Mouse (Mus musculus): ENCODE results near the gene Zfp141. TPM values are rescaled to one million over a fixed set of nuclear protein-coding genes. Genes with fewer than 3 reads are reported as not detected.
"Not testable (repeated sequence)": the region's sequence is repeated elsewhere in the genome, so short reads cannot be mapped to it uniquely, and the experiment has no call there.

The Zfp141 gene
- 9.7 and 11.2 TPM in 2 replicates for polyA plus RNA-seq (2015; fragmentation: Nextera tagmentation; extraction: Ambion mirVana)

DNA sequence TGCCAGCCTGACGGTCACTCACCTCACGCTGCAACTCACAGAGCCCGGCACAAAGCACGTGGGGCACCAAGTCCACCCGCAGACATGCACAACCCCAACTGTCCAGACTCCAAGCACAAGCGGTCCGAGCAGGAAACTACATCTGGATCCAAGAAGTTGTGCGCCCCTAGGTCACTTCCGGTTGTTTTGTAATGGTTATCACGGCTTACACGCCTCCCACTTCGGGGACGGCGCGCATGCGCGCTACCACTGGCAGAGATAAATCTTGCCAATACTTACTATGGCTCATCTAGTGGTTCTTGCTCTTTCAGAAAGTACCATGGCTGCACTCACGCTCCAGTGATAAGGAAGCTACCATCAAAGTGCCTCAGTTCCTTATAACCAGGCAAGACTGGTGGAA is at the start of gene Zfp141:
Gene Zfp141, minus strand, starts transcription at position 153 of the 400 bp plus-strand sequence.
- H3K4me1 ChIP-seq (ENCODE audit: insufficient read depth, low read length); H3K9me3 ChIP-seq (ENCODE audit: low read length); H3K27me3 ChIP-seq (ENCODE audit: insufficient read depth, low read length); H3K36me3 ChIP-seq (ENCODE audit: insufficient read depth, low read length): not testable (repeated sequence)
- Histone ChIP-seq H3K27ac (ENCODE audit: low read length) (peak within 1 kb of the TSS; percentile 37), H3K9ac (replicated peaks; ENCODE audit: low read length) (peak within 1 kb of the TSS; percentile 75), H3K4me2 (replicated peaks; ENCODE audit: low read depth, low read length) (peak within 1 kb of the TSS; percentile 60), H3K4me3 (ENCODE audit: low read length) (peak within 1 kb of the TSS; percentile 69)
- WGBS: 2% methylated on average over 18 of the region's 18 CpGs
- peak; percentile 99 for ATAC-seq (ENCODE audit: low FRiP score, low TSS enrichment)

DNA sequence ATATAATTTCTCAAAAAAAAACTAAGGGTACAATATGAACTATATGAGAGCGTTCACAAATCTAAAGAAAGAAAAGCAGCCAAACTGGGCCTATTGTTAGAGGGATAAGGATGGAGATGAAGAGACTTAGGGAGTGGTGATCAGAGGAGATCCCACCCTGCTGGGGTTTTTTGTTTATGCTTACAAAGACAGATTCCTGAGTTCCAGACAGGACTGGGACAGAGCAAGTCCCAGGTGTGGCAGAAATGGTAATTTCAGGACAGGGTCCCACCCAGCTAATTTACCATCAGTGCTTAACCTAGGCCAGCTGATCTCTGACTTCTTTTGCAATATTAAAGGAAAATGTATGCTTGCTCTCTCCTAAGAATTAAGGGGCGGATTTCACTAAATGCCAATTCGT is 46.2 kb upstream of the Zfp141 start:
- Histone ChIP-seq H3K36me3 (ENCODE audit: insufficient read depth, low read length) (no peaks in the 10 kb centered on the region), H3K9me3 (ENCODE audit: low read length) (peaks cover 8% of the 10 kb centered on the region), H3K27me3 (ENCODE audit: insufficient read depth, low read length) (no peaks in the 10 kb centered on the region), H3K9ac (replicated peaks; ENCODE audit: low read length) (no peak overlapping the region), H3K4me1 (ENCODE audit: insufficient read depth, low read length) (no peaks in the 10 kb centered on the region), H3K4me2 (replicated peaks; ENCODE audit: low read depth, low read length) (no peak overlapping the region), H3K4me3 (ENCODE audit: low read length) (no peak overlapping the region), H3K27ac (ENCODE audit: low read length) (no peak overlapping the region)
- WGBS: 81% methylated on average over 3 of the region's 3 CpGs
- no peak for ATAC-seq (ENCODE audit: low FRiP score, low TSS enrichment)

DNA sequence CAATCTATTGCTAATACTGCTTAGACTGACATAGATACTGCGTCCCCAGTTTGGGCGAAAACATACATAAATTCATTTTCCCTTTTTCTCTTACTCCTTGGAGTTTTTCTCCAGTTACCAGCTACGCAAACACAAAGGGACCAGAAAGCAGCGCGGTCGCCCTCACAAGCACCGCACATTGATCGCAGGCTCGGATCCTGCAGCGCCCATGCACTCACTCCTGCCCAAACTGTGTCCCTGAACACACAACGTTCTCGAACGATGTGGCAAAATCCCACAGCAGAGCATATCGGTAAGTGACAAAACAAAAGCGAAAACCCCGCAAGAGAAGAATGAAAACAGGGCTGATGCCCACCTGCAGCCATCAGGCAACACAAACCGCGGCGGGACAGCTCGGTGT is 354 bp downstream of the Zfp141 start:
- Histone ChIP-seq H3K9ac (replicated peaks; ENCODE audit: low read length) (peak overlapping the region; percentile 75), H3K9me3 (ENCODE audit: low read length) (no peaks in the 10 kb centered on the region; the same call in 1 of the 2 replicates), H3K4me2 (replicated peaks; ENCODE audit: low read depth, low read length) (peak overlapping the region; percentile 60), H3K27me3 (ENCODE audit: insufficient read depth, low read length) (no peaks in the 10 kb centered on the region), H3K4me3 (ENCODE audit: low read length) (peak overlapping the region; percentile 69), H3K36me3 (ENCODE audit: insufficient read depth, low read length) (peaks cover 9% of the 10 kb centered on the region), H3K27ac (ENCODE audit: low read length) (peak overlapping the region; percentile 37), H3K4me1 (ENCODE audit: insufficient read depth, low read length) (0 out of 2 replicates have a peak, but pooled peaks cover 2% of the 10 kb centered on the region)
- ATAC-seq (ENCODE audit: low FRiP score, low TSS enrichment): peak; percentile 64; the same call in 1 of the 2 replicates
- WGBS: 0% methylated on average over 20 of the region's 20 CpGs

DNA sequence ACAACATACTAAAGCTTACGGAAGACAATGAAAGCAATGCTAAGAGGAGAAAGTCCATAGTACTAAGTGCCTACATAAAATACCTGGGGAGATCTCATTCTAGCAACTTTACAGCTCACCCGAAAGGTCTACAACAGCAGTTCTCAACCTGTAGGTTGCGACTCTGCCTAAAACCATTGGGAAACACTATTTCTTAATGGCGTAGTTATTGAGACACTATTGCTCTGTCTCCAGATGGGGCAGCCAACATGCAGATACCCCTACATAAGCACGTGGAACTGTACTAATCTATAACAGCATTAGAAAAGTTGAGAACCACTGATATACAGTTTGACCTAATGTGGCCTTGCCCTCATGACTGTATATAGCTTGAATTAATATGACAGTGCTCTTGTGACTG is 7.3 kb downstream of the Zfp141 start:
- no peak overlapping the region for H3K27ac ChIP-seq (ENCODE audit: low read length)
- no peak overlapping the region for H3K4me2 ChIP-seq (replicated peaks; ENCODE audit: low read depth, low read length)
- no peak overlapping the region for H3K4me3 ChIP-seq (ENCODE audit: low read length)
- H3K27me3 ChIP-seq (ENCODE audit: insufficient read depth, low read length): no peaks in the 10 kb centered on the region
- peaks cover 4% of the 10 kb centered on the region; the same call in 1 of the 2 replicates for H3K9me3 ChIP-seq (ENCODE audit: low read length)
- WGBS: 96% methylated on average over 5 of the region's 5 CpGs
- H3K9ac ChIP-seq (replicated peaks; ENCODE audit: low read length): no peak overlapping the region
- ATAC-seq (ENCODE audit: low FRiP score, low TSS enrichment): no peak
- H3K36me3 ChIP-seq (ENCODE audit: insufficient read depth, low read length): peaks cover 24% of the 10 kb centered on the region
- H3K4me1 ChIP-seq (ENCODE audit: insufficient read depth, low read length): no peaks in the 10 kb centered on the region

DNA sequence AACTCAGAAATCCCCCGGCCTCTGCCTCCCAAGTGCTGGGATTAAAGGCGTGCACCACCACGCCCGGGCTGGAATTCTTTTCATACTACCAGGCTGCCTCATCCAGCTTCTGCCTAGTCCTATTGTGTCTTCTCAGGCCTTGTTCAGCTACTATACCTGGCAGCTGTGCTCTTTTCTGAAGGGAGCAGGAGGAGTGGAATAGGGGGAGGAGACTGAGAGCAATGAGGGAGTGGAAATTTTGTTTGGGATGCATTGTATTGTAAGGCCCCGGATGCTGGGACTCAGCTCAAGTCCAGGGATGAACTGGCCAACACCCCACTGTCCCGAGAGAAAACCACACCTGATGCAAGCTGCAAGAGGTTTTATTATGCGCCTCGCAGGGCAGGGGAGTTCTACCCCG is 8.2 kb downstream of the Zfp141 start:
- no peaks in the 10 kb centered on the region for H3K4me1 ChIP-seq (ENCODE audit: insufficient read depth, low read length)
- H3K27me3 ChIP-seq (ENCODE audit: insufficient read depth, low read length): no peaks in the 10 kb centered on the region
- no peak for ATAC-seq (ENCODE audit: low FRiP score, low TSS enrichment)
- no peak overlapping the region for H3K9ac ChIP-seq (replicated peaks; ENCODE audit: low read length)
- peaks cover 9% of the 10 kb centered on the region; the same call in 1 of the 2 replicates for H3K9me3 ChIP-seq (ENCODE audit: low read length)
- no peak overlapping the region for H3K27ac ChIP-seq (ENCODE audit: low read length)
- H3K36me3 ChIP-seq (ENCODE audit: insufficient read depth, low read length): peaks cover 26% of the 10 kb centered on the region
- H3K4me2 ChIP-seq (replicated peaks; ENCODE audit: low read depth, low read length): no peak overlapping the region
- H3K4me3 ChIP-seq (ENCODE audit: low read length): no peak overlapping the region
- WGBS: 90% methylated on average over 9 of the region's 9 CpGs

DNA sequence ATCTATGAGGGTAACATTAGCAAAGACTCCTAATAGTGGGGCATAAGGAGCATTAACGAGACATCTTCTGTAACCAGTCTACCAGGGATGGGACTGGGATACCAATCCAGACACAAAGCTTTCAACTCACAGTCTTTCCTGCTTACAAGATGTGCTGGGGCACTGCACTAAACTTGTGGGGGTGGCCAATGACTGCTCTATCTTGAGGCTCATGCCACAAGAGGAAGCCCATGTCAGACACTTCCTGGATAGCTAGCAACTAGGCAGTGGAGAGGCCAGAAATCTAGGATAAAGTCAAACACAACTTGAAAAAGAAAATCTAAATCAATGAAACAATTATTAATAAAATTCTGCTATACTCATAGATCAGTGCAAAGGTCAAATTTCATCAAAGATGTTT is 9.3 kb downstream of the Zfp141 start:
- Histone ChIP-seq H3K4me2 (replicated peaks; ENCODE audit: low read depth, low read length) (no peak overlapping the region), H3K27ac (ENCODE audit: low read length) (no peak overlapping the region), H3K27me3 (ENCODE audit: insufficient read depth, low read length) (no peaks in the 10 kb centered on the region), H3K4me3 (ENCODE audit: low read length) (no peak overlapping the region), H3K9me3 (ENCODE audit: low read length) (peaks cover 9% of the 10 kb centered on the region; the same call in 1 of the 2 replicates), H3K9ac (replicated peaks; ENCODE audit: low read length) (no peak overlapping the region), H3K36me3 (ENCODE audit: insufficient read depth, low read length) (peaks cover 26% of the 10 kb centered on the region), H3K4me1 (ENCODE audit: insufficient read depth, low read length) (no peaks in the 10 kb centered on the region)
- 96% methylated on average over 1 of the region's 1 CpGs for WGBS
- ATAC-seq (ENCODE audit: low FRiP score, low TSS enrichment): no peak

DNA sequence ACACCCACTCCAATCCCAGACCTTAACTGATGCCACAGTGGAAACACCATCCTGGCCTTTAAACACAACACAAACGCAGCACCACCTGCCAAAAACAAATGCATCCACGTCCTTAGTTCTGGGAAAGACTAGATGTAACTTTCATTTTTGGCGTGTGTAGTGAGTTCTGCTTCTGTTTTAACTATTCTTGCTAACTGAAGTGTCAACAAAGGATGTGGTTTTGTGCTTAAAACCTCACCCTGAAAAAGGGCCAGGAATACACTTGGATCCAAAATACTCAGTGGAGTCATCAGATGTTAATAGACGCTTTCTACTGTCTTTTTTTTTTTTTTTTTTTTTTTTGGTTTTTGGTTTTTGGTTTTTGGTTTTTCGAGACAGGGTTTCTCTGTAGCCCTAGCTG is 14.7 kb downstream of the Zfp141 start:
- no peak overlapping the region for H3K9ac ChIP-seq (replicated peaks; ENCODE audit: low read length)
- peaks cover 34% of the 10 kb centered on the region for H3K36me3 ChIP-seq (ENCODE audit: insufficient read depth, low read length)
- ATAC-seq (ENCODE audit: low FRiP score, low TSS enrichment): no peak
- no peaks in the 10 kb centered on the region for H3K4me1 ChIP-seq (ENCODE audit: insufficient read depth, low read length)
- H3K9me3 ChIP-seq (ENCODE audit: low read length): peaks cover 9% of the 10 kb centered on the region; the same call in 1 of the 2 replicates
- WGBS: 92% methylated on average over 5 of the region's 5 CpGs
- H3K27me3 ChIP-seq (ENCODE audit: insufficient read depth, low read length): no peaks in the 10 kb centered on the region
- H3K27ac ChIP-seq (ENCODE audit: low read length): no peak overlapping the region
- no peak overlapping the region for H3K4me2 ChIP-seq (replicated peaks; ENCODE audit: low read depth, low read length)
- H3K4me3 ChIP-seq (ENCODE audit: low read length): no peak overlapping the region

DNA sequence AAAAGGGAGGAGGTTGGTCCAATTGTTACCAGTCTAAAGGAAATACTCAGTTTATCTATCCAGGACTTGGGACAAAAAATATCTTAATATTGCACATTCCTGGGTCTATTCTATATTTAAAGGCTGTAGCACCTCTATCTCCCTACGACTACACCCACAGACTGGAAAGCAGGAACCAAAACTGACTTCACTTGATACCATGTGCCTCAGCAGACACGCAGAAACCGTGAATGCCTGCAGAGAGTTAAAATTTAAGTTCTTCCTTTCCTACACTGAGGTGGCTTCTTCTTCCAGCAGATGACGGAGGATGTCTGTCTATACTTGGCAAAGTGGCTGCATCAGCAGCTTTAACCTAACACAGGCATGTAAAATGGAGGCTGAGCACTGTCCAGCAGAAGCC is 15.2 kb downstream of the Zfp141 start:
- Histone ChIP-seq H3K36me3 (ENCODE audit: insufficient read depth, low read length) (peaks cover 37% of the 10 kb centered on the region), H3K27me3 (ENCODE audit: insufficient read depth, low read length) (no peaks in the 10 kb centered on the region), H3K4me2 (replicated peaks; ENCODE audit: low read depth, low read length) (no peak overlapping the region), H3K4me1 (ENCODE audit: insufficient read depth, low read length) (no peaks in the 10 kb centered on the region), H3K27ac (ENCODE audit: low read length) (no peak overlapping the region), H3K4me3 (ENCODE audit: low read length) (no peak overlapping the region), H3K9me3 (ENCODE audit: low read length) (peaks cover 9% of the 10 kb centered on the region; the same call in 1 of the 2 replicates), H3K9ac (replicated peaks; ENCODE audit: low read length) (no peak overlapping the region)
- ATAC-seq (ENCODE audit: low FRiP score, low TSS enrichment): no peak
- WGBS: 86% methylated on average over 4 of the region's 4 CpGs

DNA sequence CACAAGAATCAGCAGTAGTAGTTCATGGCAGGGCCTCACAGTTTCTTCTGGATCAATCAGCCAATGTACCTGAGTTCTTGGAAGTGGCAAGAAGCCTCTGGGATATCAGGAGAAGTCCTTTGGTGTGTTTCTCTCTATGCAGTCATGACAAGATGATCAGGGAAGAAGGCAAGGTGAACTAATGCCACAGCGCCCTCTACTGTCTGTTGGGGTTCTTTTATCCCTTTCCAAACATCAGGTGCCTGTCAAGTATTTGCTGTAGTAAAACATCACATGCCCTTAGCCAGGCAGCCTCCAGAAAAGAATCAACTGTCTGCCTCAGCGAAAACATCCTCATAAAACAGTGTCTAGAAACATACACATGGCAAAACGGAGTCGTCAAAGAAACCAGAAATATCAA is 50.9 kb downstream of the Zfp141 start:
- Histone ChIP-seq H3K9me3 (ENCODE audit: low read length) (0 out of 2 replicates have a peak, but pooled peaks cover 2% of the 10 kb centered on the region), H3K4me1 (ENCODE audit: insufficient read depth, low read length) (no peaks in the 10 kb centered on the region), H3K4me3 (ENCODE audit: low read length) (no peak overlapping the region), H3K36me3 (ENCODE audit: insufficient read depth, low read length) (no peaks in the 10 kb centered on the region), H3K4me2 (replicated peaks; ENCODE audit: low read depth, low read length) (no peak overlapping the region), H3K27ac (ENCODE audit: low read length) (no peak overlapping the region), H3K27me3 (ENCODE audit: insufficient read depth, low read length) (no peaks in the 10 kb centered on the region), H3K9ac (replicated peaks; ENCODE audit: low read length) (no peak overlapping the region)
- ATAC-seq (ENCODE audit: low FRiP score, low TSS enrichment): no peak
- 64% methylated on average over 4 of the region's 4 CpGs for WGBS

DNA sequence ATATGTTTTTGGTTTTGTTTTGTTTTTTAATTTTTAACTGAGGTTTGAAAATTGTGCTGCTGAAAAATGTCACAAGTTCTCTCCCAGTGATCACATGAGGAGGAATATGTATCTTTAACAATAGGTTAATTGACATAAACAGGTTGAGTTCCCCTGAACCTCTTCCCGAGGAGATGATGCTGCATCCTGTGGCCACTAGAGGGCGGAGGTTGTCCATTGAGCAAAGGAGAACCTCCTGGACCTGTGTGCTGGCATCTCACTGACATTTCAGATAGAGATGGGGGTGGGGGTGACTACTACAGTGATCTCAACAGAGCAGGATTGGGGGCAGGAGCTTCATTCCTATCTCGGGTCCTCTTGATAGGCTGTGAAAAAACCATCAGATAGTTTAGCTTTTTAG is 54.9 kb downstream of the Zfp141 start:
- Histone ChIP-seq H3K27ac (ENCODE audit: low read length) (no peak overlapping the region), H3K4me2 (replicated peaks; ENCODE audit: low read depth, low read length) (no peak overlapping the region), H3K36me3 (ENCODE audit: insufficient read depth, low read length) (no peaks in the 10 kb centered on the region), H3K9ac (replicated peaks; ENCODE audit: low read length) (no peak overlapping the region), H3K27me3 (ENCODE audit: insufficient read depth, low read length) (no peaks in the 10 kb centered on the region), H3K4me1 (ENCODE audit: insufficient read depth, low read length) (no peaks in the 10 kb centered on the region), H3K9me3 (ENCODE audit: low read length) (peaks cover 23% of the 10 kb centered on the region), H3K4me3 (ENCODE audit: low read length) (no peak overlapping the region)
- WGBS: 34% methylated on average over 3 of the region's 3 CpGs
- ATAC-seq (ENCODE audit: low FRiP score, low TSS enrichment): no peak

Measured in kidney, embryonic 16.5 days (tissue).